Mouse (Mus musculus): ENCODE data around the gene Lamb2. TPM values are rescaled to one million over a fixed set of nuclear protein-coding genes. Genes with fewer than 3 reads are reported as not detected.
A peak's percentile ranks its signal among the peaks of the same experiment; 100 is the strongest.

Gene Lamb2
- polyA plus RNA-seq, 1 experiment from 2014 or later = 17.1 TPM

DNA sequence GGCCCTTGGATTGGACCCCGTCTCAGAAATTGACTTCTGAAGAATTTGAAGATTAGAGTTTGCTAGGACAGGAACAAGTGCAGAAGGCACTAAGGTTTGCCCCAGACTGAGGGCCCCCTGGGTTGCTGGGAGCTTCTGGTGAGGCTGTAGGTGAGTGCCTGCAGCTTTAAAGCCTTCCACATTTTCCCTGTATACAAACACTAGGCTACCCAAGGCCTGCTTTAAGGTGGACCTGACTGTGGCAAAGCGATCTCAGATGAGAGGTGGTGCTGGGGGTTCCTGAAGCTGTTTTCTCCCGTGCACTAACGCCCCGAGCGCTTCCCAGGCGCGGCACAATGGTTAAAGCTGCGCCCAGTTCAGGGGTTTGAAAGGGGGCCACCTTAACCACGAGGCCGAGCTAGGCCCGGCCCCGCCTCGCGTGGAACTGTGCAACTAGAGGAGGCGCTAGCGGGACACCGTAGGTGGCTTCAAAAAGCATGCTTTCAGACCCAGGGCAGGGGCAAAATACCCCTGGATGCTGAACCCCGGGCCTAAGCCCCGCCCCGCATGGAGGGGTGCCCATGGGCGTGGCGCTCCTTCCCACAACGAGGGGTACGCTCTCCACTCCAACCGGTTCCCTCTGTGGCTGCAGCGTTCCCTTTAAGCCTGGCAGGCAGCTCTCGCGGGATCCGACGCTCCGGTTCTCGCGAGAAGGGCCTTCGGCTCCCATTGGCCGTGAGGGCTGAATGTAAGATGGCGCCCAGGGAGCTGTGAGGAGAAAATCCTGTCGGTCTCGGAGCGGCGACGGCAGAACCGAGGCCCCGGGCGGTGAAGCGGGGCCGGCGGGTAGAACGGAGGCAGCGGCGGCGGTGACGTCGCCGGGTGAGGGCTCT is 37.1 kb downstream of the Lamb2 start, which contains the start of gene Qrich1:
Gene Qrich1, plus strand, starts transcription at position 427 of the 872 bp plus-strand sequence.
- Histone ChIP-seq H3K9ac (ENCODE audit: low read depth, low read length) (peak within 1 kb of the TSS; percentile 96), H3K9me3 (ENCODE audit: control insufficient read depth, low read length) (no peaks in the 10 kb centered on the region), H3K4me3 (ENCODE audit: low read length) (peak within 1 kb of the TSS; percentile 91), H3K4me2 (ENCODE audit: low read length) (peak within 1 kb of the TSS; percentile 73), H3K27ac (ENCODE audit: low read depth, low read length) (peak within 1 kb of the TSS; percentile 100), H3K36me3 (ENCODE audit: control insufficient read depth, insufficient read depth, low read length) (peaks cover 21% of the 10 kb centered on the region), H3K27me3 (replicated peaks; ENCODE audit: control insufficient read depth, insufficient read depth, low read length) (no peaks in the 10 kb centered on the region), H3K4me1 (ENCODE audit: control insufficient read depth, insufficient read depth, low read depth, low read length) (peaks cover 22% of the 10 kb centered on the region)
- peak; percentile 96 for ATAC-seq
- 1% methylated on average over 52 of the region's 55 CpGs for WGBS

DNA sequence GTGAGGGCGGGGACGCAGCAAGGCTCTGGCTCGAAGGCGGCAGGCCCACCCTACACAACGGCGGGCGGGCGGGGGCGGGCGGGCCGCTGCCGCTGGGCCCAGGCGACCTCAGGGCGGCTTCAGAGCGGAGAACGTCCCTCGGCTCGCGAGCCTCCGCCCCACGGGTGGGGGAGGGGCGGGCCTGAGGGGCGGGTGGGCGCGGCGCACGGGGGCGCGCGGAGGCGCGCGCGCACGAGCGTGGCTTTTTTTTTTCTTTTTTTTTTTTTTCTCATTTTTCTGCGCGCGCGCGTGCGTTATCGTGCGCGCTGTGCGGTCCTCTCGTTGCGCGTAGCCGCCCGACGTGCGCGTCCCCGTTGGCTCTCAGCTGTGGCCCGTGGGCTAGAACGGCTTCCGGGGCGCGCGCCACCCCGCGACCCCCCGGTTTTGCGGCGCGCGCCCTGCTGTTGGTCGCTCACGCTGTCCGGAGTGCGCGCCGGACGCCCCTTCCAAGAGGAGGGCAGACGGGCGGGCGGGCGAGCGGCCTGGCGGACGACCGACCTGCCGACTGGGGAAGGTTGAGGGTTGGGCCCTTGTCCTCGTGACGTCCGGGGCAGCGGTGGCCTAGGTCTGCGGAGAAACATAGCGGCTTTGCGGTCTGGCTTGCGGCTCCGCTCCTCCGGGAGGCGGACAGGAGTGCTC is 37.9 kb downstream of the Lamb2 start:
- Histone ChIP-seq H3K27me3 (replicated peaks; ENCODE audit: control insufficient read depth, insufficient read depth, low read length) (no peaks in the 10 kb centered on the region), H3K36me3 (ENCODE audit: control insufficient read depth, insufficient read depth, low read length) (peaks cover 17% of the 10 kb centered on the region), H3K4me1 (ENCODE audit: control insufficient read depth, insufficient read depth, low read depth, low read length) (peaks cover 22% of the 10 kb centered on the region), H3K4me2 (ENCODE audit: low read length) (peak overlapping the region; percentile 73), H3K27ac (ENCODE audit: low read depth, low read length) (peak overlapping the region; percentile 100), H3K4me3 (ENCODE audit: low read length) (peak overlapping the region; percentile 91), H3K9me3 (ENCODE audit: control insufficient read depth, low read length) (no peaks in the 10 kb centered on the region), H3K9ac (ENCODE audit: low read depth, low read length) (peak overlapping the region; percentile 96)
- under 1% methylated on average over 69 of the region's 95 CpGs for WGBS
- ATAC-seq = peak; percentile 83

DNA sequence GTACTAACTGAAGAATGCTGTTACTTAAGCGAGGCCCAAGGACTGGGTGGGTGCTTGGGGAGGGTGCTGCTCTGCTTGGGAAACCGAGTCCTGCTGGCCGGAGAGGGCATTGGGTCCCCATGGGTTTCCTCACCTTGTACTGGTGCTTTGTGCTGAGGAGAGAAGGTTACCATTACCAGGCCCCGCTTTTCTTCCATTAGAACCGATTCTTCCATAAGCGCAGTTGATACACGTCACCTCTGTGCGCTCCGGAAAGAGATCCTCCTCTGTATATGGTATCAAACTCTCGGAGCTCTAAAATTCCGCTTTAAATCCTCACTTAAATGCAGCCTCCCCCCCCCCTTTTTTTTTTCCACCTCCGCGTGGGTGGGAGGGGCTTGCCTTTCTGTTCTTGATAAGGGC is 38.4 kb downstream of the Lamb2 start:
- Histone ChIP-seq H3K4me2 (ENCODE audit: low read length) (peak overlapping the region; percentile 73), H3K9me3 (ENCODE audit: control insufficient read depth, low read length) (no peaks in the 10 kb centered on the region), H3K27me3 (replicated peaks; ENCODE audit: control insufficient read depth, insufficient read depth, low read length) (no peaks in the 10 kb centered on the region), H3K4me1 (ENCODE audit: control insufficient read depth, insufficient read depth, low read depth, low read length) (peaks cover 22% of the 10 kb centered on the region), H3K27ac (ENCODE audit: low read depth, low read length) (peak overlapping the region; percentile 100), H3K36me3 (ENCODE audit: control insufficient read depth, insufficient read depth, low read length) (peaks cover 12% of the 10 kb centered on the region; the same call in 1 of the 2 replicates), H3K9ac (ENCODE audit: low read depth, low read length) (peak overlapping the region; percentile 96), H3K4me3 (ENCODE audit: low read length) (peak overlapping the region; percentile 91)
- ATAC-seq = no peak
- WGBS = 0% methylated on average over 11 of the region's 13 CpGs

DNA sequence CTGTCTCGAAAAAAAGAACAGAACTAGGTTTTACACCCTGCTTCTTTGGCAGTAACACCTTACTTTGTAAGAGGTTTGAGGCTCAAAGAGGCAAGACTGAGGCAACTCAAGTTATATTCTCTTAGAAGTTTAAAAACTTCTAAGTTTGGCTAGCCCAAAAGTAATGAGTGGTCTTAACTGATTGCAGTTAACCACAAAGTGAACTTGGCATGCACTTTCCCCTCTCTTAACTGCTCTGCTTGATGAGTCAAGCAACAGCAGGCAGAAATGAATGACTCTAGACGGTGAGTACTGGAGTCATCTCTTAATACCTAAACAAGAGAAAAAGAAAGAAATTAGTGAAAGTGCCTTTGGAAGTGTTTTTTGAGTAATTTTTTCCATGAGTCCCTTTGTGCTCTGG is 42.1 kb downstream of the Lamb2 start:
- H3K4me2 ChIP-seq (ENCODE audit: low read length) = no peak overlapping the region
- H3K27me3 ChIP-seq (replicated peaks; ENCODE audit: control insufficient read depth, insufficient read depth, low read length) = no peaks in the 10 kb centered on the region

DNA sequence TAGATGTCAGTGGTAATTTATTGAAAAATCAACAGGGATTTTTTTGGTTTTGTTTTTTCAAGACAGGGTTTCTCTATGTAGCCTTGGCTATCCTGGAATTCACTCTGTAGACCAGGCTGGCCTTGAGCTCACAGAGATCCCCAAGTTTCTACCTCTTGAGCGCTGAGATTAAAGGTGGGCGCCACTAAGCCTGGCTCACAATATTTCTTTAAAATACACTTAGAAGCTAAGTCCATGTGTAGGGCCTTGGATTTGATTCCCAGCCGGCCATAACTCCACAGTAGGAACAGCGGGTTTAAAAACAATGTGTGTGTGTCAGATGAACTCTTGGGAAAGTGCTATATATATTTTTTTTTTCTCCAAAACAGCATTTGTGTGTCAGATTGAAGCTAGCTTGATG is 43.8 kb downstream of the Lamb2 start:
- no peaks in the 10 kb centered on the region for H3K27me3 ChIP-seq (replicated peaks; ENCODE audit: control insufficient read depth, insufficient read depth, low read length)
- H3K27ac ChIP-seq (ENCODE audit: low read depth, low read length) = no peak overlapping the region
- no peak overlapping the region for H3K4me2 ChIP-seq (ENCODE audit: low read length)
- peaks cover 16% of the 10 kb centered on the region for H3K4me1 ChIP-seq (ENCODE audit: control insufficient read depth, insufficient read depth, low read depth, low read length)
- H3K36me3 ChIP-seq (ENCODE audit: control insufficient read depth, insufficient read depth, low read length) = no peaks in the 10 kb centered on the region
- no peak for ATAC-seq
- H3K9me3 ChIP-seq (ENCODE audit: control insufficient read depth, low read length) = no peaks in the 10 kb centered on the region
- H3K4me3 ChIP-seq (ENCODE audit: low read length) = no peak overlapping the region
- no peak overlapping the region for H3K9ac ChIP-seq (ENCODE audit: low read depth, low read length)
- WGBS = 98% methylated on average over 4 of the region's 4 CpGs

More for the DNA sequence above, 42.1 kb downstream of the Lamb2 start:
- Histone ChIP-seq H3K9ac (ENCODE audit: low read depth, low read length) (no peak overlapping the region), H3K4me3 (ENCODE audit: low read length) (no peak overlapping the region), H3K27ac (ENCODE audit: low read depth, low read length) (no peak overlapping the region), H3K36me3 (ENCODE audit: control insufficient read depth, insufficient read depth, low read length) (no peaks in the 10 kb centered on the region), H3K4me1 (ENCODE audit: control insufficient read depth, insufficient read depth, low read depth, low read length) (peaks cover 16% of the 10 kb centered on the region), H3K9me3 (ENCODE audit: control insufficient read depth, low read length) (no peaks in the 10 kb centered on the region)
- 93% methylated on average over 2 of the region's 2 CpGs for WGBS
- no peak for ATAC-seq

DNA sequence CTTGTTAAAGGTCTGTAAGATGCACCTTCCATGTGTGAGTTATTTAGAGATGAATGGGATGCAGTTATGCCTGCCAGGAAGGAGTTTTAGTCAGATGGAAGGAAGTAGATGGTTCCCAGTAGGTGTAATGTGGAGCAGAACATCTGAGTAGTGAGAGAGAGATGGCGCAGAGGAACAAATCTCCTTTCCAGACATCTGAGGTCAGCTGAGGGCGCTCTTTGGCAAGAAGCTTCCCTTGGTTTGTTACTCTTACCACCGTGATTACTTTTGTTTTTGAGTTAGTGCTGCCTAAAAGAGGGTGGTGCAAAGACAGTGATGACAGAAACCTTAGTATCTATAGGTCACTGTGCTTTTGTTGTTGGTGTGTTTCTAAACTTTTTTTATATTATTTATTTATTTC is 45.9 kb downstream of the Lamb2 start:
- 85% methylated on average over 3 of the region's 3 CpGs for WGBS
- Histone ChIP-seq H3K4me2 (ENCODE audit: low read length) (no peak overlapping the region), H3K36me3 (ENCODE audit: control insufficient read depth, insufficient read depth, low read length) (peaks cover 4% of the 10 kb centered on the region; the same call in 1 of the 2 replicates), H3K27ac (ENCODE audit: low read depth, low read length) (no peak overlapping the region), H3K27me3 (replicated peaks; ENCODE audit: control insufficient read depth, insufficient read depth, low read length) (no peaks in the 10 kb centered on the region), H3K9me3 (ENCODE audit: control insufficient read depth, low read length) (no peaks in the 10 kb centered on the region), H3K9ac (ENCODE audit: low read depth, low read length) (no peak overlapping the region), H3K4me3 (ENCODE audit: low read length) (no peak overlapping the region), H3K4me1 (ENCODE audit: control insufficient read depth, insufficient read depth, low read depth, low read length) (no peaks in the 10 kb centered on the region; the same call in 1 of the 2 replicates)
- no peak for ATAC-seq

DNA sequence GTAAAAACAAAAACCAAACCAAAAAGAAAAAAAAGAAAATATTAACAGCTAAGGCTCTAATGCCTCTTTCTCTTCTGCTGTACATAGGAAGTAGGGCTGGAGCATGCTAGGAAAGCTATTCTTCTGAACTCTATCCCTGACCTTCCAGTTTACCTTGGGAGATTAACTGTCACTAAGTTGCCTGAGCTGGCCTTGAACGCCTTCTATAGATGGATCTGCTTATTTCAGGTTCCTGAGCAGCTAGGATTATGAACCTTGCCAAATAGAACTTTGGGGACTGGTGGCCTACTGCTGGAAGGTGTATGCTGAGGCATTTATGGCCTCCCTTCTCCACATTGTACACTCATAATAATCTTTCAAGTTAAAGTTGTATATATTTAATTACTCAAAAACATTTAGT is 51.4 kb downstream of the Lamb2 start:
- Histone ChIP-seq H3K9ac (ENCODE audit: low read depth, low read length) (no peak overlapping the region), H3K4me1 (ENCODE audit: control insufficient read depth, insufficient read depth, low read depth, low read length) (no peaks in the 10 kb centered on the region), H3K4me2 (ENCODE audit: low read length) (no peak overlapping the region), H3K9me3 (ENCODE audit: control insufficient read depth, low read length) (no peaks in the 10 kb centered on the region), H3K27ac (ENCODE audit: low read depth, low read length) (no peak overlapping the region), H3K36me3 (ENCODE audit: control insufficient read depth, insufficient read depth, low read length) (peaks cover 30% of the 10 kb centered on the region), H3K27me3 (replicated peaks; ENCODE audit: control insufficient read depth, insufficient read depth, low read length) (no peaks in the 10 kb centered on the region), H3K4me3 (ENCODE audit: low read length) (no peak overlapping the region)
- 92% methylated on average over 1 of the region's 1 CpGs for WGBS
- ATAC-seq = no peak

DNA sequence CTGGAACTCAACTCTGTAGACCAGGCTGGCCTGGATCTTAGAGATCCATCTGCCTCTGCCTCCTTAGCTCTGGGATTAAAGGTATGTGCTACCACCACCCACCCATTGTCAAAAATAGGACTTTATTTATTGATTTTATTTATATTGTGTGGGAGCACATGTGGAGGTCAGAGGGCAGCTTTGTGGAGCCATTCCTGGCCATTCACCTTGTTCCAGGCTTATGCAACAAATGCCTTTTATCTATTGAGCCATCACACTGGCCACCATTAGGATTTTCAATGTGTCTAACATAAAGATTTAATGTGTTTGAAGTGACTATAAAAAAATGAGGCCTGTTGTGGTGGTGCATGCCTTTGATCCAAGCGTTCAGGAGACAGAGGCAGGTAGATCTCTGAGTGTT is 52.0 kb downstream of the Lamb2 start:
- Histone ChIP-seq H3K27me3 (replicated peaks; ENCODE audit: control insufficient read depth, insufficient read depth, low read length) (no peaks in the 10 kb centered on the region), H3K4me1 (ENCODE audit: control insufficient read depth, insufficient read depth, low read depth, low read length) (no peaks in the 10 kb centered on the region), H3K4me3 (ENCODE audit: low read length) (no peak overlapping the region), H3K36me3 (ENCODE audit: control insufficient read depth, insufficient read depth, low read length) (peaks cover 32% of the 10 kb centered on the region), H3K4me2 (ENCODE audit: low read length) (no peak overlapping the region), H3K9ac (ENCODE audit: low read depth, low read length) (no peak overlapping the region), H3K27ac (ENCODE audit: low read depth, low read length) (no peak overlapping the region), H3K9me3 (ENCODE audit: control insufficient read depth, low read length) (no peaks in the 10 kb centered on the region)
- ATAC-seq = no peak
- WGBS = 93% methylated on average over 1 of the region's 1 CpGs
